Mouse (Mus musculus) bone marrow, adult 2 months (tissue): ENCODE measurements around the gene Ric1.

Experiments
- CTCF ChIP-seq: fragments of 200-500 bp; IDR thresholded peaks from 2 replicates; pipeline ENCODE4 v1.5.1; 2011; ENCODE audit warnings: low read length, control low read depth; ENCODE audit not compliant: control insufficient read depth, insufficient read depth
- POLR2A ChIP-seq: fragments of 200-500 bp; IDR thresholded peaks from 2 replicates; pipeline ENCODE4 v1.6.1; 2011; ENCODE audit warnings: low read depth, mild to moderate bottlenecking, control low read depth, low read length, borderline replicate concordance; ENCODE audit not compliant: control insufficient read depth

DNA sequence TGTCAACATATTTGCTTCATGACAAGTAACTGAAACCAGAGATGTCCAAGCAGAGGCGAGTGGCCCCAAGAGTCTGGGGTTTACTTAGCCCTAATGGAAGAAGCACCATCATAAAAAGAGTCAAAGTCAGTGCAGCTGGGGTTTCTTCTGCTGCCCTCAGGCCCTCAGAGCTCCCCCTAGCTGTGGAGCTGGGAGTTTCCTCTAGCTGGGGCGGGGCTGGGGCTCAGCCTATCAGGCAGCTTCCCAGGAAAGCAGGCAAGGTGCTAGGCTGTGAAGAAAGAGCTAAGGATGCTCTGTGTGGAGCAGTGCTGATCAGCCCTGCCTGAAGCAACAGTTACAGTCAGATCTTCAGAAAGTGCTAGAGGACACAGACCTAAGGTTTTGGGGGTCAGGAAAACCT lies 74.9 kb downstream of the Ric1 start:
- peak; percentile 45; the same call in 1 of the 2 replicates for TF ChIP-seq CTCF
- TF ChIP-seq POLR2A: no peak
